Mouse (Mus musculus) kidney, adult 2 months (tissue): Measurements from ENCODE around the gene Acat2. TPM values are rescaled to one million over a fixed set of nuclear protein-coding genes. Genes with fewer than 3 reads are reported as not detected.
"Not testable (repeated sequence)": the region's sequence is repeated elsewhere in the genome, so short reads cannot be mapped to it uniquely, and the experiment has no call there.

Source experiments
- DNase-seq: peaks from one replicate; pipeline ENCODE4 v3.0.0; 2021
- H3K27ac ChIP-seq: fragments of 200-500 bp; 2 replicates; pipeline ENCODE4 v1.5.1; 2012; ENCODE audit warnings: low read depth, low read length, control low read depth, inconsistent platforms; ENCODE audit not compliant: insufficient read depth
- H3K27me3 ChIP-seq: fragments of 200-500 bp; replicated peaks from 2 replicates; pipeline ENCODE4 v1.6.1; 2012; ENCODE audit warnings: mild to moderate bottlenecking, moderate library complexity, low read length, inconsistent platforms; ENCODE audit not compliant: control insufficient read depth, insufficient read depth
- H3K36me3 ChIP-seq: fragments of 200-500 bp; 2 replicates; pipeline ENCODE4 v1.6.1; 2012; ENCODE audit warnings: mild to moderate bottlenecking, moderate library complexity, low read length, inconsistent platforms; ENCODE audit not compliant: control insufficient read depth, insufficient read depth
- H3K4me1 ChIP-seq: fragments of 200-500 bp; 2 replicates; pipeline ENCODE4 v1.6.1; 2011; ENCODE audit warnings: low read length; ENCODE audit not compliant: control insufficient read depth, insufficient read depth
- H3K4me3 ChIP-seq: fragments of 200-500 bp; 2 replicates; pipeline ENCODE4 v1.5.1; 2011; ENCODE audit warnings: mild to moderate bottlenecking, low read depth, low read length, control low read depth; ENCODE audit not compliant: insufficient read depth
- CTCF ChIP-seq: fragments of 200-500 bp; conservative IDR thresholded peaks from 2 replicates; pipeline ENCODE4 v1.5.1; 2011; ENCODE audit warnings: low read depth, mild to moderate bottlenecking, control low read depth, low read length, moderate library complexity, mixed read lengths; ENCODE audit not compliant: insufficient read depth, insufficient read length
- POLR2A ChIP-seq: fragments of 200-500 bp; IDR thresholded peaks from one replicate; pipeline ENCODE4 v1.6.1; 2011; ENCODE audit warnings: low read depth, low read length, control low read depth
- WGBS: fragments of 180-500 bp; shearing (Covaris S2); methylation state at CpG from one replicate; pipeline ENCODE4 v1.1.7; 2018; 5-methylcytosine and 5-hydroxymethylcytosine counted together
- polyA plus RNA-seq: library from polyadenylated mRNA; depleted of rRNA; stranded (reverse); fragments of >200 nt; gene quantifications from 2 replicates; pipeline ENCODE4 v1.2.3, GENCODE M21; 2012; rRNA removed

Acat2 gene
- 44.3 and 54.3 TPM in 2 replicates for polyA plus RNA-seq

DNA sequence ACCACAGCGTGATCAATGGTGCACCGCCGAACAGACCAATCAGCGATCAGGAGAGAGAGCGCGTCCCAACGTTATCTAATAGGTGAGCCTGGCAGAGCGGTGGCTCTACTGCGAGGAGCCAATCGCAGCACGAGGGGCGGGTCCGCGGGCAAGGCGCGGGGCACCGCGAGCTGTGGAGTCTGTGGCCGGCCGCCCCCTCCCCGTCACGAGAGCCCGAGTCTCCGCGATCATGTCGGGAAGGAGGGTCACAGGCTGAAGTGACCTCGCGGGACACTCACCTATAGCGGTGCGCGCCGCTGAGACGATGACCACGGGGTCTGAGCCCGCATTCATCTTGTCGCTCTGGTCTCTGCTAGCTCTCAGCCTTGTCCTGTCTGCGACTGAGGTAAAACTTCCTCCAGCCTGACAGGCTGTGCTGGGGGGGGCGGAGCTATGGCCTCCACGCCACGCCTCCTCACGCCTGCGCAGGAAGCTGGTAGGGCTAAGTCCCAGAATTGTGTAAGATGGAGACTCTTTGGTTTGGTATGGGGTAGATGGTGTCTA, at the start of gene Acat2:
TSS of gene Acat2 (minus strand) at position 417 of the 543 bp plus-strand sequence.
- H3K36me3 ChIP-seq: no peaks in the 10 kb centered on the region
- H3K27me3 ChIP-seq: no peaks in the 10 kb centered on the region
- WGBS: under 1% methylated on average over 42 of the region's 42 CpGs
- TF ChIP-seq CTCF: no peak
- TF ChIP-seq POLR2A: peak; percentile 94
- H3K4me3 ChIP-seq: peak within 1 kb of the TSS; percentile 83
- peak; percentile 96 for DNase-seq
- peaks cover 6% of the 10 kb centered on the region; the same call in 1 of the 2 replicates for H3K4me1 ChIP-seq
- H3K27ac ChIP-seq: peak within 1 kb of the TSS; percentile 78

DNA sequence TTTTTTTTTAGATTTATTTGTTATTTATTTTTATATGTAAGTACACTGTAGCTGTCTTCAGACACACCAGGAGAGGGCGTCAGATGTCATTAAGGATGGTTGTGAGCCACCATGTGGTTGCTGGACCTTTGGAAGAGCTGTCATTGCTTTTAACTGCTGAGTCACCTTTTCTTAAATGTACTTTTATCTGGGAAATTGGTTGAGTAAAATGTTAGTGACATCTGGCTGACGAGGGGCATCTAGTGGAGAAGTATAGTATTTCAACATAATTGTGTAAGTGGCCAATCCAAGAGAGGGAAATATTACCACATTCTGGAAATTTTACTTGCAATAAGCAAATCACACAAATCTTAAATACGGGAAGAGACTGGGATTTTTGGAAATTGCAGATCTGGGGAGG, 49.3 kb upstream of the Acat2 start:
- peaks cover 7% of the 10 kb centered on the region for H3K36me3 ChIP-seq
- 11% methylated on average over 3 of the region's 3 CpGs for WGBS
- no peak overlapping the region for H3K4me3 ChIP-seq
- no peak overlapping the region for H3K27ac ChIP-seq
- peaks cover 3% of the 10 kb centered on the region; the same call in 1 of the 2 replicates for H3K4me1 ChIP-seq
- no peaks in the 10 kb centered on the region for H3K27me3 ChIP-seq
- peak; percentile 79 for DNase-seq
- TF ChIP-seq POLR2A (no peak), CTCF (no peak; the same call in 1 of the 2 replicates)

DNA sequence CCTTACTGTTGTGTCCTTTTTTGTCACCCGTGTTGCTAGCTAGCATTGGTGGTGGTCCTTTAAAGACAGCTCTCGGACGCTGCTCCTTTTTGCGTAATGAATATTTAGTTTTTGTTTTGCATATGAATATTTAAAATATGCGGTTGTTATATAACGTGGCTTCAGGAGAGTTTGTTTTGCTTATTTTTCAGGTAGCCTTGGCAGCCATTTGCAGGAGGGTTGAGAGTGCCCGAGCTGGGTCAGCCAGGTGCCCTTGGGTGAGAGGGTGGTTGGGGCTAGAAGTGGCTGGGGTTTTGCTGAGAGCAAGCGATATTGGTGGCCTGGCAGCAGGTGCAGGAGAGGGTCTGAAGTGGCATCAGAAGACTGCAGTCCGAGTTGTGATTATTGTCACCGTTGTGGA, 48.0 kb upstream of the Acat2 start:
- peak; percentile 71 for DNase-seq

DNA sequence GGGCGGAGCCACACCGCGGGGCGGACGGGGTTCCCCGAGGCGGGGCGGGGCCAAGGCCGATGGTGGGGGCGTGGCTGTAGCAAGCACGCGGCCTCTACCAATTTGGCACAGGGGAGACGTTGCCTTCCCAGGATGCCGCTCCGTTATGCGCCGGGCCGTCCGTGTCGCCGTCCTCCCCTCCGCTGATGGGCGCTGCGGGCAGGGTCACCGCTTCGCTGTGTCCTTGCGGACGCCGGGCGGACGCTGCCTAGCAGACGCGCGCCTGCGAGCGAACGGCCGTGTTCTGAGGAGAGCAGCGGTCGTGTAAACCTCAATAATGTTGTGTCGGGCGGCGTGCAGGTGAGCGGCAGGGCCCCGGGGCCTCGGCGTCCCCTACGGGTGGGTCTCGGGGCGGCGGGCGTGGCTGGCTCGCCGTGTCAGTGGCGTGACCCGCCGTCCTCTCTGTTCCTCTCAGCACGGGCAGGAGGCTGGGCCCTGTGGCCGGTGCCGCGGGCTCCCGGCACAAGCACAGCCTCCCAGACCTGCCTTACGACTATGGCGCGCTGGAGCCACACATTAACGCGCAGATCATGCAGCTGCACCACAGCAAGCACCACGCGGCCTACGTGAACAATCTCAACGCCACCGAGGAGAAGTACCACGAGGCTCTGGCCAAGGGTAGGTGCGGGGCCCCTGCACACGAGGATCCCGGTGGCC, 47.3 kb upstream of the Acat2 start:
- DNase-seq: peak; percentile 99
- peak overlapping the region; percentile 95 for H3K27ac ChIP-seq
- TF ChIP-seq POLR2A: peak; percentile 96
- TF ChIP-seq CTCF: no peak
- peak overlapping the region; percentile 92 for H3K4me3 ChIP-seq
- no peaks in the 10 kb centered on the region for H3K27me3 ChIP-seq
- H3K36me3 ChIP-seq: peaks cover 6% of the 10 kb centered on the region
- under 1% methylated on average over 76 of the region's 76 CpGs for WGBS
- H3K4me1 ChIP-seq: no peaks in the 10 kb centered on the region

More for the DNA sequence above, 48.0 kb upstream of the Acat2 start:
- Histone ChIP-seq H3K4me1 (0 out of 2 replicates have a peak, but pooled peaks cover 3% of the 10 kb centered on the region), H3K27ac (peak overlapping the region; percentile 95), H3K27me3 (no peaks in the 10 kb centered on the region), H3K4me3 (peak overlapping the region; percentile 92), H3K36me3 (peaks cover 6% of the 10 kb centered on the region)
- TF ChIP-seq POLR2A (no peak), CTCF (no peak)
- WGBS: 2% methylated on average over 10 of the region's 10 CpGs

DNA sequence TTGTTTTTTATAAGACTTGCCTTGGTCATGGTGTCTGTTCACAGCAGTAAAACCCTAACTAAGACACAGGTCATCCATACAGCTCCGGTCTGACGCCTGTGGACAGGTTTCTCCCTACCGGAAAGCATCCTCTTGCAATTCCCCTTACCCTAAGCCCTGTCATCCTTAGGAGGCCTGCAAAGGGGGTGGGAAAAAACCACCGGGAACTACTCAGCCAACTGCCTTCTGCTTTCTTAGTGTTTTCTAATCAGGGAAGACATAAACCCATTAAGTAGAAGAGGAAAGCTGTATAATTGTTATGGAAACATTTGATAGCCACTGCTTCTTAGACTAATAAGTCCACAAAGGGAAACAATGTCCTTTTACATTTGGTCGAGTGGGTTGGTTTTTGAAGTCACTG, 46.4 kb upstream of the Acat2 start:
- H3K4me3 ChIP-seq: peak overlapping the region; percentile 45
- TF ChIP-seq POLR2A (no peak), CTCF (no peak)
- H3K36me3 ChIP-seq: peaks cover 4% of the 10 kb centered on the region
- H3K27me3 ChIP-seq: no peaks in the 10 kb centered on the region
- peak overlapping the region; percentile 61 for H3K27ac ChIP-seq
- WGBS: 54% methylated on average over 5 of the region's 5 CpGs
- H3K4me1 ChIP-seq: no peaks in the 10 kb centered on the region
- no peak for DNase-seq

DNA sequence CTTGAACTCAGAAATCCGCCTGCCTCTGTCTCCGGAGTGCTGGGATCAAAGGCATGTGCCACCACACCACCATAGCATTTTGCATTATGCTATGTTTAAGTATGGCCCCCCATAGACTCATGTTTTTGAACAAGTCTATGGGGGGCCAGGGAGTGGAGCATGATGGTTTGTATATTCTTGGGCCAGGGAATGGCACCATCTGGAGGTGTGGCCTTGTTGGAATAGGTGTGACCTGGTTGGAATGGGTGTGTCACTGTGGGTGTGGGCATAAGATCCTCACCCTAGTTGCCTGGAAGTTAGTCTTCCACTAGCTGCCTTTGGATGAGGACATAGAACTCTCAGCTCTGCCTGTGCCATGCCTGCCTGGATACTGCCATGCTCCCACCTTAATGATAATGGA, 46.0 kb upstream of the Acat2 start, which contains the start of gene Sod2:
TSS of gene Sod2 (plus strand) at position 301 of the 400 bp plus-strand sequence.
- H3K36me3 ChIP-seq, H3K27me3 ChIP-seq, DNase-seq, H3K4me1 ChIP-seq: not testable (repeated sequence)
- Histone ChIP-seq H3K4me3 (peak within 1 kb of the TSS; percentile 45), H3K27ac (peak within 1 kb of the TSS; percentile 61)
- WGBS: 98% methylated on average over 2 of the region's 2 CpGs

DNA sequence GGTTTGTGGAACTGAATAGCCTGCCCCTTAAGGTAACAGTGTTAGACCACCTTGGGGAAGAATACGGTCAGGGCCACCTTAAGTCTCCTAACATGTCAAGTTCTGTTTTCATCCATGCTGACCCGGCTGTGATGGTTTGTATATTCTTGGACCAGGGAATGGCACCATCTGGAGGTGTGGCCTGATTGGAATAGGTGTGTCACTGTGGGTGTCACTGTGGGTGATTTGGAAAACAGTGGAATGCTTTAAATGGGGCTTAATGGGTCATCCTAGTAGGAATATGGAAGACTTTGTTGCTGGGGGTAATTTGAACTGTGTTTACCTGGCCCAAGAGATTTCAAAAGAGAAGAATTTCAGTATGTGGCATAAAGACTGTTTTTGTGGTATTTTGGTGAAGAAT, 43.9 kb upstream of the Acat2 start:
- not testable (repeated sequence) for DNase-seq, H3K27ac ChIP-seq, H3K4me3 ChIP-seq, H3K27me3 ChIP-seq, H3K4me1 ChIP-seq, H3K36me3 ChIP-seq
- WGBS: 87% methylated on average over 2 of the region's 2 CpGs

DNA sequence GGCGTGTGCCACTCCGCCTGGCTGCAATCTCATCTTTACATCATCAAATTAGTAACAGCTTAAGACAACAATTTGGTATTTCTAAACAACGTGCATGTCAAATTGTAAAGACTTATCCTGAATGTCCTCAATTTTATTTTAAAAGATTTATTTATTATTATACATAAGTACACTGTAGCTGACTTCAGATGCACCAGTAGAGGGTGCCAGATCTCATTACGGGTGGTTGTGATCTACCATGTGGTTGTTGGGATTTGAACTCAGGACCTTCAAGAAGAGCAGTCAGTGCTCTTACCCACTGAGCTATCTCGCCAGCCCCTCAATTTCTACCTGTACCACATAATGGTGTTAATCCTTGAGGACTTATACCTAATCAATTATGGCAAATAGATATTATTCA, 41.7 kb upstream of the Acat2 start:
- WGBS: 94% methylated on average over 5 of the region's 5 CpGs
- not testable (repeated sequence) for H3K4me1 ChIP-seq, H3K27ac ChIP-seq, H3K4me3 ChIP-seq, DNase-seq, H3K36me3 ChIP-seq, H3K27me3 ChIP-seq
